Mouse (Mus musculus) large intestine, adult 2 months (tissue): ENCODE measurements around the gene Col23a1. TPM values are rescaled to one million over a fixed set of nuclear protein-coding genes. Genes with fewer than 3 reads are reported as not detected.

Source experiments
- DNase-seq: peaks from one replicate; pipeline ENCODE4 v3.0.0-alpha.2; 2012; ENCODE audit warnings: low read depth, low spot score
- WGBS: fragments of 180-500 bp; shearing (Covaris S2); methylation state at CpG from one replicate; pipeline ENCODE4 v1.1.7; 2018; 5-methylcytosine and 5-hydroxymethylcytosine counted together
- polyA plus RNA-seq: library from polyadenylated mRNA; depleted of rRNA; stranded (reverse); fragments of >200 nt; gene quantifications from 2 replicates; pipeline ENCODE4 v1.2.3, GENCODE M21; 2012

Col23a1 gene
- polyA plus RNA-seq, 1 experiment = 3.3 TPM

DNA sequence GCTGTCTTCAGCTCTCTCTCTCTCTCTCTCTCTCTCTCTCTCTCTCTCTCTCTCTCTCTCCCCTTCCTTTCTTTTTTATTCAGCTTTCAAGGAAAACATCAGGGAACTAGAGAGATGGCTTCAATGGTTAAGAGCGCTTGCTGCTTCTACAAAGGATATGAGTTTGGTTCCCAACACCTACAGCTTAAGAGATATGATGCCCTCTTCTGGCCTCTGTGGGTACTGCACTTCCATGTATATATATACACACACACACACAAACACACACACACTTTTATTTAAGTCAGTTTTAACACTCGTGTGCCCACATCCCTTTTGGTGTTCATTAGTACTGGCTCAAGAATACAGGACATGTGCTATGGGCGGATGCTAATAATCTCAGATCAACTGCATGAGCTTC, 228.4 kb downstream of the Col23a1 start:
- no peak for DNase-seq
- 97% methylated on average over 3 of the region's 3 CpGs for WGBS

DNA sequence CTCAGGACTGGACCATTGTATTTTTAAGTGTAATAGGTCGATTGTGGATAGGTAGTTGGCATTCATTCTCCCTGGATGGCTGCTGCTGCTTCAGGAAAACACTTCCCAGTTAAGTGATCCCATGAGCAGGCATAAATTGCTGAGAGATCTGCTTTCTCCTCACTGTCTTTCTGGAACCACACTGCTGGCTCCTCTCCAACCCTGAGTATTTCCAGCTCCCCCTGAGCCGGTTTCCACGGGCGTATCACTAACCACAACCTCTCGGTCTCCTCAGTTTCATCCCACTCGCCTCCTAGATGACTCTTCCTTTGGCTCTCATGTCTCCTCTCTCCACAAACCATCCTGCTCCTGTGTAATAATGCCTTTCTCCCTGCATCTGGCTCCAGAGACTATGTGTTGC, 228.9 kb downstream of the Col23a1 start:
- 66% methylated on average over 6 of the region's 6 CpGs for WGBS
- DNase-seq = no peak

DNA sequence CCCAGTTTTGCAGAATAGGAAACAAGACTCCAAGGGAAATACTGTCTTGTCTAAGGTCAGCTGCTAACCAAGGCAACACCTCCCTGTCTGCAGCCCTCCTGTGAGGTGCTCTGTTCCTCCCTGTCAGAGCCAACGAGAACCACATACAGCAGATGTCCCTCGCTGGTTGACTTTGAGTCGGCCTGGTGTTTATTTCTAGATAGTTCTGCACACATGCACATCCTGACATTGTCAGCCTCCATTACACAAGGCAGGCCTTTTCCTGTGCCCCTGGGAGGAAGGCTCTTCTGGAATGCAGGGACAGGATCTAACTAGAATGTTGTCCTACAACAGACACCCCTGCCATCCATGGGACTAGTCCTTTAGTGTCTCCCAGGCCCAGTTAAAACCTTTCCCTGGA, 231.7 kb downstream of the Col23a1 start:
- no peak for DNase-seq
- WGBS = 57% methylated on average over 3 of the region's 3 CpGs

DNA sequence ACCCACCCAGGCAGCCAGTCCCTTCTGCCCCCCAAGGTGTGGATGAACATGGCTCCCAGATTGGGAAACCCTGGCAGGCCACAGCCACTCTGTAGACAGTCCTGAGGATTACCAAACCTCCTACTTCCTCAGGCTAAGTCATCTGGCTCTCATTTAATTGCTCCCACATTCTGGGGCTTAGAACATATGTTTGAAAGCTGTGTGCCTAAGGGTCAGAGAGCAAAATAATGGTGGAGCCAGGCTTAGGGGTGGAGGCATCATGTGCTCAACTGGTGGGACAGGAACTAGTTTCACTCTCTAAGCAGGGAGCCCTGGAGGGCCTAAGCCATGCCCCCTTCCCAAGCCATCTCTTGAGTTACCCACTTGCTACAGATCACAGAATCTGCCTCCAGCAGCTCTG, 233.5 kb downstream of the Col23a1 start:
- no peak for DNase-seq

DNA sequence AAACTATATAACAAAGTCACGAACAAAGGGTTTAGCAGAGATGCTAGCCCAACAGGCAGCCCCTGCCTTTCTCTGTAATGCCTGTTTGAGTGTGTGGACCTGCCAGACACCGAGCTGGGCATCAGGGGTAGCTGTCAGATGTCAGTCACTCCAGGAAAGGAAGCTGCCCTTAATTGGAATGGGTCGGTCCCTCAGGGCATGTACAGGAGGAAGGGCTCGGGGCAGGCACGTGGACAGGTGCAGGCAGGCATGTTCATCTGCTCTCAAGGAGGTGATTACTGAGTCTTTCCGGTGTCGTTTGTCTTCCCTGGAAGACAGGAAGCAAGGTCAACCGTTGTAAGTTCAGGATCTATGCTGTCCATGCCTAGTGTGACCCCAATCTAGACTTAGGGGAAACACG, 233.9 kb downstream of the Col23a1 start:
- DNase-seq = no peak
- WGBS = 71% methylated on average over 9 of the region's 9 CpGs

DNA sequence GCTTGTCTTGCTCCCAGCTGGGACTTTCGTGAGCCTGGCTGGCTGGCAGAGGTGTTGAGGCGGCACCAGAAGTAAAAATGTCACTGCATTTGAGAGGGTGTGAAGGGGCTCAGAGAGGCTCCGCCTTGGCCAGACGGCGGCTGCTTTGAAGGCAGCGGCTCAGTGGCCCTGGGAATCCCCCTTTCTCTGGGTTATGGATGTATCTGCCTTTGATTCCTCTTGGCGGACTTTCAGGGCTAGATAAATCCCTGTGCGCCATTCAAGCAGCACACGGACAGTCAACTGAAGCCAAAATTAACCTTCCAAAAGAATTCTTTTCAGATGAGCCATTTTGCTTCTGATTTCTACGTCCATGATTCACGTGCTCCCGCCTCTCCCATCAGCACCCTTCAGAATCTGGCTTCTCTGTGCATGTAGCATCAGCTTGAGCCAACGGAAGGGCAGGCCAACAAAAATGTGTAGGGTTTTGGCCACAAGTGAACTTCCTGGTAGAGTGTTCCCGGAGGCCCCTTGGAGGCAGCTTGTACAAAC, 237.0 kb downstream of the Col23a1 start:
- DNase-seq = no peak
- 28% methylated on average over 14 of the region's 14 CpGs for WGBS

DNA sequence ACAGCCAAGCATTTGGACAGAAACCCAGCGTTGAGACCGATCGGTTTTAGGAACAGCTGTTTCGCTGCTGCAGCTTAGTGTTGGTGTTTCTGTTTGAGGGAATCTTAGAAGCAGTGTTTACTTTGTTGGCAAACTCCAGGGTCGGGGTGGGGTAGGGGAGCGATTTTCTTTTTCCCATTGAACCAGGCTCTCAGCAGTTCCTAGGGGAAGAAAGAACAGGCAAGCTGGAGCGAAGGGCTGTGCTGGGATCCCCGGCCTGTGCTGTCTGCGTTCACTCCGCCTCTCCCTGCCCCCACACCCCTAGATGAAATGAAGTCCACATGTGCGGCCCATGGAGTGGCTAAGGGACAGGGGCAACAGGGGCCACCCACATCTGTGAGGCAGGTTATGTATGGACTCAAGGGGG, 243.4 kb downstream of the Col23a1 start:
- no peak for DNase-seq
- 50% methylated on average over 11 of the region's 11 CpGs for WGBS

DNA sequence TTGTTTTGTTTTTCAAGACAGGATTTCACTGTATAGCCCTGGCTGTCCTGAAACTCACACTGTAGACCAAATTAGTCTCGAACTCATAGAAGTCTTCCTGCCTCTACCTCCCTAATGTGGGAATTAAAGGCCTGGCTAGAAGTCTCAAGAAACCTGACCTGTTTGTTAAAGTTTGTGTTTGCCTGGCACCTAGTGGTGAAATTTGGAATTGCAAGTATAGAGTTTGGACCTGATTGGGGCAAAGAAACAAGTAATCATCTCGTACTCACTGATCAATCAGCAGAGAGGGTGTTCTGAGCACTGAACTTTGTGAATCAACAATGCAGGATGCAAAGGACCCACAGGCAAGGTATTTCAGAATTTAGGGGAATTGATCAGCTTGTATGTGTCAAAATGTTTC, 244.6 kb downstream of the Col23a1 start:
- peak; percentile 46 for DNase-seq
- WGBS = 24% methylated on average over 2 of the region's 2 CpGs

DNA sequence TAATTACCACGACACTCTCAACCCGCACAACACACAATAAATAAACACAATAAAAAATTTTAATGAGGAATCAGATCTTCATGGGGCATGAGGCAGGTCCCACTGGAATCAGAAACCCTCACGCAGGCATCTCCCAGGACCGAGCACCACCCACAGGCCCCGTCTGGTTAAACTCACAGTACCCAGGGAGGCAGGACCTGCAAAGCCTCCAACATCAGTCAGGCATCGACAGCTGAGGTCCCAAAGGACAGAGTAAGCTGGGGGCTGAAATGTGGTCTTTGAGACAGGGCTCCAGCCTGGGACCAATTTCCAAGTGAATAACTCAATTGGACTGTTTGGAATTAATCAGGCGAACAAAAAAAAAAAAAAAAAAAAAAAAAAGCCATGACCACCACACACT, 248.7 kb downstream of the Col23a1 start:
- WGBS = 61% methylated on average over 7 of the region's 7 CpGs
- DNase-seq = no peak

DNA sequence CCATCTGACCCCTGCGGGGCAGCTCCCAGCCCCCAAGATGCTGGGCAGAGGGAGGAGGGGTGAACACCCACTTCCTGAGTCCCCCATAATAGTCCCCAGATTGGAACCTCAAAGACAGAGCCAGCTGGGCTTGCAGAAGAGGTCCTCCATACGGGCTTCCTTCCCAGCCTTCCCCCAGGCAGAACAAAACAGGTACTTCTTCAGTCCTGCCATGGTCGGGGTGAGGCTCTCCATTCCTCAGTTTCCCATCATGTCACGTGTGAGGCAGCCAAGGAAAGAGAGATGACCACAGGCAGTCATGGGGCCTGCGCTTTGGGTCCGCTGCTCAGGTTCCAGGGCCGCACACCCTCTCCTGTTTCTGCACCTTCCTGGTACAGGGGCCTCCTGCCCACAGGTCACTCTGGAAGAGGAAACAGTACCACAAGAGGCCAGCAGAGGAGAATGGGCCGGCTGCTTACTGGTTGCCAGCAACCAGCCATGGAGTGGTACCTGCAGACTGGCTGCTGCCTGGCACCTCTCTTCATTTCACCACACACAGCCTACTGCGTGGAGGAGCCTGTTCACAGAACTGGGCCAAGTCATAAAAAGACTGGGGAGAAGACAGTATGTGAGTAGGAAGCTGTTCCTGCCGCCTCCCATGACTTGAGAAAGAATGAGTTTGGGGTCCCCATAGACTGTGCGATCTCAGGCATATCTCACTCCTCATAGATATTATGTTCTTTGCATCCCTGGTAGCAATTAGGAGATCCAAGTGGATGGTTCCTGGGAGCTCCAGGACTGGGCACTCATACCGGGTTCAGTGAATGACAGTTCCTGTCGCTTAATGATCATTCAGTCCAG, 249.4 kb downstream of the Col23a1 start:
- DNase-seq = no peak
- 62% methylated on average over 13 of the region's 13 CpGs for WGBS

DNA sequence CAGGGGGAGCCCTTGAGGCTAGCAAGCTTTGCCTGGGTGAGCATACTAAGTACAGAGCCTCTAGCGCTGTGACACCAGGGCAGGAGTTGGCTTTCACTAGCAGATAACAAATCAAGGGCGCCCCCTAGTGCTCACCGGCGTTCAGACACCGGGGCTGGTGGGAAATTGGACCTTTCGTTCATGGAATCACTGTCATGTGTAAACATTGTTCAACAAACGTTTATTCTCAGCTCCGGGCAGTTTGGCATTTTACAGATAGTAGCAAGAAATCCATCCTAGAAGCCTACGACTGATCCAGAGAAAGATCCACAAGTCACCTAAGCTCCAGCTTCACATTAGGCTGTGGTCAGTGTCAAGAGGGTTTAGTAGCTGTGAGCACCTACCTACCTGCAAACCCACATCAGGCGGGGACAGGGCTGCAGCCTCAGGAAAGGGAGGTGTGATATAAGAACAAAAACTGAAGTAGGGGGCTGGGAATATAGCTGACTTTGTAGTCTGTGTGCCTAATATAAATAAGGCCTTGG, 250.1 kb downstream of the Col23a1 start:
- WGBS = 12% methylated on average over 10 of the region's 10 CpGs
- peak; percentile 85 for DNase-seq

DNA sequence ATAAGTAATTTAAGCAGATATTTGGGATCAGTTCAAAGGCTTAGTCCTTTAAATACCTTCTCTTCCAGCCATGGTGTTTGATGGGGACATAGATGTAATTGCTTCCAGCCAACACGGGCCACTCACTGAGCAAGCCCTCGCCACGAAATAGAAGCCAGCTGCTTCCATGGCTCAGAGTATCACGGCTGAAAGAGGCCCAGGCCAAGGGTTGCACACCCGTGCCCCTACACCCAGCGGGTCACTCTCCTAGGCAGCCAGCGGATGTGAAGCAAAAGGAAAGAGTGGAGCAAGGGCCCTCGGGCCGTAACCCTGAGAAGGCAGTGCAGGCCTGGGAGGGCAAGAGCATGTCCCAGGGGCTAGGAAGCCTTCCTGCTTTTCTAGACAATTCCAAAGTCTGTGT, 252.7 kb downstream of the Col23a1 start:
- WGBS = 70% methylated on average over 9 of the region's 9 CpGs
- DNase-seq = no peak

DNA sequence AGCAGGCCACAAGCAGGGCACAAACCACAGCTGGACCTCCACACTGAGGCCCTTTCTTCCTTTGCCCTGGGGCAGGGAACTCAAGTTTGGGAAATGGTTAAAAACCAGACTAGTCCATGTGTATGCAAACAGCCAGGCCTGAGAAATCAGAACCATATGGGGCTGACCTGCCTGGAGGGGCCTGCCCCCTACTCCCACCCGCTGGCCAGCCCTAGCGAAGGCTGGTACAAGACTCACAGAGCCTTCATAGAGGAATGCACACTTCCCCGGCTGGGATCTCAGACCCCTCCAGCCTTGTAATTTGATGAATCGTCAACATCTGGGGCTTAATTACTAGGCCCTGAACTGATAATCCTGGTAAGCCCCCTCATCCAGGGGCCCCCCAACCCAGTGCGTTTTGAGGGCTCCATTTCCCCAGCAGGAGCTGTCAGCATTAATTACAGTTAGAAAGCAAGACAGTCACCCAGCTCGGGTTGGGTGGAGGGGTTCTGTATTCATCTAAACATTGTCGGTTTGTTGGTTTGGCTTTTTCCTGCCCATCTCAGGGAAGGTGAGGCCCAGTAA, 253.8 kb downstream of the Col23a1 start:
- DNase-seq = no peak
- 72% methylated on average over 7 of the region's 7 CpGs for WGBS

DNA sequence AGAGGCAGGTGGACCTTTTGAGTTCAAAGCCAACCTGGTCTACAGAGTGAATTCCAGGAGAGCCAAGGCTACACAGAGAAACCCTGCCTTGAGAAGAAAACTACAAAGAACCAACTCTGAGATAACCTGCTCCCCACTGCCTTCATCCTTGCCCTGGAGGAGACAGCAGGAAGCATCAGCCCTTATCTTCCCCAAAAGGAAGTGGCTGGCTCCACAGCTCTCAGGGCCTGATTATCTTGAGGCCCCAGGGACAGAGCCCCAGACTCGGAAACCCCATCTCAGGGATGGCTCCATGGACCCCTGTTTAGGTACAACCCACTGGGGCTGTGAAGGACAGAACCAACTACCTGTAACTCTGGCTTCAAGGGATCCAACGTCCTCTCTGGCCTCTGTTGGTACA, 254.7 kb downstream of the Col23a1 start:
- DNase-seq = no peak
- 49% methylated on average over 2 of the region's 2 CpGs for WGBS

DNA sequence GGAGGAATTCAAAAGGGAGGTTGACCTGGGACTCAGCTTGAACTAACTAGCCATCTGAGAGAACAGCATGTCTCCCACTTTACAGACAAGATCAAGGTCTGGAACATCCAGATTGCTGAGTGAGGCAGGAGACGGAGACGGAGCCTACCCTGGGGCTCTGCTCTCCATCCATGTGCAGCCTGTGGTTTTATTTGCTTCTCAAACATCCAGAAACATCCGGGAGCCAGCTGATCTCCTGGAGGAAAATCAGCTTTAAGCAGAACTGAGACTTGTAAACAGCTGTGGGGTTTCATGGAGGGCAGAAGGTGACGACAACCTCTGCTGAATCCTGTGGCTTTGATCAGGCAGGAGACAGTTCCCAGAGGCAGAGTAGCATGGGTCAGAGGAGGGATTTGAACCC, 256.1 kb downstream of the Col23a1 start:
- no peak for DNase-seq
- 43% methylated on average over 4 of the region's 4 CpGs for WGBS

DNA sequence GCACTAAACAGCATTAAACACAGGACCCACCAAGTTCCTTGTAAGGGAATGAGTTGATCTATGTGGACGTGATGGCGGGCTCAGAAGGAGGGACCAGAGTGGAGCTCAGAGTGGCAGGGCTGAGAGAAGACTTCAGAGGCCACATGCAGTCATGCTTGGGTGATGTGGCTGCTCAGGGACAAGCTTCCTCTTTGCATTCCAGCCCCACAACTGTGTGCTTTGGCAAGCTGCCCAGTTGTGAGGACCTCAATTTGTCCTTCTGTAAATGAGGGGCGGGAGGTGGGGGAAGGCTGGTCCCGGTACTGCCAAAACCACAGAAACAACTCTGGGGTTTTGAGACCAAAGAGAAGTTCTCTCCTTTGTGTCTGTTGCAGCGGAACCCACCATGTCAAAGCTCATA, 261.5 kb downstream of the Col23a1 start:
- WGBS = 29% methylated on average over 5 of the region's 5 CpGs
- DNase-seq = no peak

DNA sequence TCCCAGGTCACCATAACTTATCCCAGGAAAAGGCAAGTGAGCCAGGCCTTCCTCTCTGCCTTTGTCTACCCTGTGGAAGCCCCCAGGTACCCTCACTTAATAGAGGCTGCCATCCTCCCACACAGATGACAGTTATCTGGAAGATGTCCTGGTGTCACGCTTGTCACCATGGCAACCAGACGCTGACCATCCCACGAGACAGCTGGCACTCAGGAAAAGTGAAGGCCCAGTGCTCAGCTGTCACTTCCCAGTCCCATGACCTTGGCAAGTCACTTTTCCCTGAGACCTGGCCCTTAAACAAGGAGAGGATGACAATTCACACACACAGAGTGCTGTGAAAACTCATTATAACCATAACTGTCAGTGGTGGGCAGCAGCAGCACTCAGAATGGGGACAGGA, 262.4 kb downstream of the Col23a1 start:
- DNase-seq = no peak
- WGBS = 57% methylated on average over 3 of the region's 3 CpGs

DNA sequence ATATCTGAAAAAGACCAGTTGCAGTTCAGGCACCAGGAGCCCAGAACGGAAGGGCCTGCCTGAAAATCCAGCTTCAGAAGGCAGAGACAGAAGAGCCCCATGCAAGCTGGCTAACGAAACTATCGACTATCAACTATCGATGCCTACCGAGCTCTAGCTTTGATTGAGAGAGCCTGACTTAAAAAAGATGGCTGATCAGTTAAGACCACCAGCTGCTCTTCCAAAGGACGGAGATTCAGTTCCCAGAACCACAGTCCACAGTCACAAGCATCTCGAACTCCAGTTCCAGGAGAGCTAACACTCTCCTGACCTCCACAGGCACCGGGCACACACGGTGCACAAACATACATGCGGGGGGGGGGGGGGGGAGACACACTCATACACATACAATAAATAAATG, 264.9 kb downstream of the Col23a1 start:
- WGBS = 71% methylated on average over 10 of the region's 10 CpGs
- no peak for DNase-seq

DNA sequence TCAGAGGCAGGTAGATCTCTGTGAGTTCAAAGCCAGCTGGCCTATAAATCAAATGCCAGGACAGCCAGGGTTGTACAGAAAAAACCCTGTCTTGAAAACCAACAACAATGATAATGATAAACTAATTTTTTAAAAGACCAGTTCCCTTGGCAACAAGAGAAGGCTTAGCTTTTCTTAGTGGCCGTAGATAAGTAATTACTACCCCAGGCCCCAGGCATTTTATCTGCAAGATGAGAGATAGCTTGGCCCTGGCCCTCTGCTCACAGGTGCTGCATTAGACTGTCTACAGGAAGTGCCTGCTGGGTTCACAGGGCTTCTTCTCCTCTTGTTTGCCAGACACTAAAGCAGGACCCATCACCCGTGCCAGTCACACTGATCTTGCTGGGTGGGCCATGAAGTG, 265.3 kb downstream of the Col23a1 start:
- no peak for DNase-seq
- WGBS = 61% methylated on average over 2 of the region's 2 CpGs

DNA sequence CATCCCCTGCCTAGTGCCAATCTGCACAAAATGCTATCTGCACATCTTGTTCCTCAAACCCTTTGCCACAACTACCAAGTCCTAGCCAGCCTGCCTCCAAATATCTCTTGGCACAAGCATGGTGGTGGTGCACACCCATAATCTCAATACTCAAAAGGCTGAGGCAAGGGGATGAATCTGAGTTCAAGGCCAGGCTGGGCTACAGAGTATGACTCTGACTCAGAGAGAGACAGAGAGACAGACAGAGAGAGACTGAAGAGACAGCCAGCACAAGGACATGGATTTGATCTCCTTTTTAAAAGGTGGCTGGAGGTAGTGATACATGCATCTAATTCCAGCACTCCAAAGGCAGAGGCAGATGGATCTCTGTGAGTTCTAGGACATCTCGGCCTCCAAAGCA, 273.6 kb downstream of the Col23a1 start:
- 86% methylated on average over 1 of the region's 1 CpGs for WGBS
- DNase-seq = no peak

DNA sequence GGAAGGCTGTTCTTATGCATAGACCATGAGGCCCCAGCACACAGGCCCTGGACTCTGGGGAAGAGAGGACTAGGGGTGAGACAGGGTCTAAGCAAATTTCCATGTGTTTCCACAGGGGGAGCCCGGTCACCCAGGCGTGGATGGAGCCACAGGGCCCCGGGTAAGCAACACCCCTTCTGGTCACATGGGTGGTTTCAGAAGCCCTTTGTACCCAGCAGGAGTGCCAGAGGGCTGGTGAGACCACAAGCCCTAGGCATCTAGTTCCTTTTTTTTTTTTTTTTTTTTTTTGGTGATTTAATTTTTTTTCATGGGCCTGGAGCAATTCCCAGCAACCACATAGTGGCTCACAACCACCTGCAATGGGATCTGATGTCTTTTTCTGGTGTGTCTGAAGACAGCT, 275.3 kb downstream of the Col23a1 start:
- 14% methylated on average over 3 of the region's 3 CpGs for WGBS
- DNase-seq = no peak
